Mouse (Mus musculus): ENCODE measurements around the gene Shank2.

Shank2 gene

GRCm38 (mm10) chr7:144299351-144299750, 297.6 kb downstream of the Shank2 start:
- in situ Hi-C loops (cut with MboI; ENCODE audit: unreplicated experiment in 2 of 2) = no loop called here

DNA sequence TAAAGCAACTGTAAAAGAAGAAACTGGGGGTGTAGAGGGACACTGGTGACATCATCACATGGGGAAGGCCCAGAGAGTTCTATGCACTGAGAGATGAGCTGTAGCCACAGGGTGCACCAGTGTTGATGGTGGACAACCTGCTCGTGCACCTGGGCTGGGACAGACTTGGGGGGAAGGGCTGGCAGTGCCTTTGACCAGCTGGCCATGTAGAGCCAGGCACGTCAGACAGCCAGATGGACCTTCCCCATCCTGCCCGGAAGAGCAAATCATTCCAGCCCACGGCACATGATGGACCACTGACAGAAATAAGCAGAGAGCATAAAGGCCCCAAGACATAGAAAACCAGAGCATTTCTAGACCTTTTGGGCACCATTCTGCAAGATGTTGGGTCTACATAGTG, 299.9 kb downstream of the Shank2 start:
- in situ Hi-C loops (cut with MboI; ENCODE audit: unreplicated experiment in 2 of 2) = no loop called here

GRCm38 (mm10) chr7:144302498-144302897, 300.8 kb downstream of the Shank2 start:
- in situ Hi-C loops (cut with MboI; ENCODE audit: unreplicated experiment in 2 of 2) = no loop called here

DNA sequence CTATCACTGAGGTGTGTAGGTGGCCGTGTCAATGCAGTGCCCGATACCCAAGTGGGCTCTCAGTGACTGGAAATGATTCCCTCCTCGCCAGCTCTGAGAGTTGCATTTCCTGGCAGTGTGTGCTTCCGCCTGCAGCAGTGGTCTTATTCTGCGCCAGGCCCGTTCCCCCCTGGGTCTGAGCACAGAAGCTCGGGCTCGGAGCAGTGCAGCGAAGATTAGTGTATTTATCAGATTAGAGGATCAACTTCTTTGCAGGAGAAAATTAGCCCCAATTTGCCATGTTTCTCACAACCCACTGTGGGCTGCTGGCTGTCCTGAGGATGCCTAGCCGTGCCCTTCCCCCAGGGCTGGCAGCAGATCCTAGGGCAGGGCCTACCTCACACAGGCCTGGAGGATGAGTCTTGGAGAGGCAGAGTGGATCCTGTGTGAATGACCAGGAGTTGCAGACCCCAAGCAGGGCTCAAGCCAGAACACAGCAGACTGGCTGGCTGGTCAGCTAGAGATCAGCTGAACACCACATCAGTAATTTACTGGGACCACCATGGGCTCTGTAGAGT, 306.2 kb downstream of the Shank2 start:
- in situ Hi-C loops (cut with MboI; ENCODE audit: unreplicated experiment in 2 of 2) = no loop called here

DNA sequence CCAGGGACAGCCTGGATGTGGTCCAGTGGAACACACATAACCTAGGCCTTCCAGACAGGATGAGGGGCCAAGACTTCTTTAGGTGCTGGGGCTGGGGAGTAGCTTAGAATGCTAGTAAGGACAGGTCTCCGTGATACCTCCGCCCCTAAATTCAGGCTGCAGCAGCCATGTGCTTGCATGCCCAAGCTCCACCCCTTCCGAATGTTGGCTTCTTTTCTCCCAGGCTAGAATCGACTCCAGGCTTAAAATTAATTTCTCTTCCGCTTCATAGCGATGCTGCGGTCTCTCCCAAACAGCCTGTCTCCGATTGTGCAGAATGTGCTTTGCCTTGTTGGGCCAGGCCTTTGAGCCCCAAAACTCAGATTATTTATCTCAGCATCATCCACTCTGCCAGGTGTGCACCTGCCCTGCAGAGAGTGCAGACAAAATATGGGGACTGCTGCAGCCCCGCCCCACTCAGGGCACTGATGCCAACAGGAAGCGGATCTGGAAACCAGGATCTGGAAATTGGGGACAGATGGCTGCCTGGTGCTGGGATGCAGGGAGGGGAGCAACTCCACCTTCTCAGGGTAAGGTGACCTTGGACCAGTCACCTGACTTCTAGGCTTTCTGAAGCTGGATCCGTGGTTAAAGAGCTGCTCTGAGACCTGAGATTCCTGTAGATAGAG, 312.8 kb downstream of the Shank2 start:
- in situ Hi-C loops (cut with MboI; ENCODE audit: unreplicated experiment in 2 of 2) = no loop called here

- in situ Hi-C loops (cut with MboI; ENCODE audit: unreplicated experiment in 2 of 2) = no loop called here
These were observed 314.5 kb downstream of the Shank2 start for GRCm38 (mm10) chr7:144316224-144316623.

GRCm38 (mm10) chr7:144316797-144317196, 315.1 kb downstream of the Shank2 start:
- in situ Hi-C loops (cut with MboI; ENCODE audit: unreplicated experiment in 2 of 2) = no loop called here

DNA sequence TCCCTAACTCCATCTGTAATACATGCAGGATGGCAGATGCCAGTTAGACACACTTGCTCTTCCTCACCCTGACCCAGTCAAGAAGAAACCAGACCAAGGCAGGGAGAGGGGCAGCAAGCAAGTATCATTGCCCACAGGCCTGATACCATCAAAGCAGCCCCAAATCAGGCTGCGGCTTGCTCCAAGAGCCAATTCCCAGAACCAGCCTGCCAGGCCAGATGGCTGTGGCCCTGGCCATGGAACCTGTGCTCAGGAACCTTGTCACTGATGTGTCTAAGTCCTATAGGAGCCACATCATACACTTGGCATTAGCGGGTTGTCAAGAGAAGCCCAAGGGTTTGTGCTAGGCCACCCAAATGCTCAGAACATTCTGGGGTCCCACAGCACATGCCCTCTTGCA, 322.3 kb downstream of the Shank2 start:
- in situ Hi-C loops (cut with MboI; ENCODE audit: unreplicated experiment in 2 of 2) = no loop called here

DNA sequence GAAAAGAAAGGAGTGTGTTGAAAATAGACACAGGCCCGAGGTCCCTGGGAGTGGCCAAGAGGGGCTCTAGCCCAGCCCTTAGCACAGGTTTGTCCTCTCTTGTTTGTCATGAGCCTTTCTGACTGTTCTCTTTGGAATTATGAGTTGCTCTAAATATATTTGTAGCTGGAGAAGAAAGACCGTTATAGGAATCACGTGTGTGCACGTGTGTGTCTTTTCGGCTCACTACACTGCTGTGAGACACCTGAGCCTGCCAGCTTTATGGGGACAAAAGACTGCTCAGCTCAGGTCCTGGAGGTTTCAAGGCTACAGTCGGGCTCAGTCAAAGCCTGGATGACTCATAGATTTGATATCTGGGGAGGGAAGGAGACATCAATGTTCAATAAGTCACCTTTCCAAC, 323.1 kb downstream of the Shank2 start:
- in situ Hi-C loops (cut with MboI; ENCODE audit: unreplicated experiment in 2 of 2) = no loop called here

DNA sequence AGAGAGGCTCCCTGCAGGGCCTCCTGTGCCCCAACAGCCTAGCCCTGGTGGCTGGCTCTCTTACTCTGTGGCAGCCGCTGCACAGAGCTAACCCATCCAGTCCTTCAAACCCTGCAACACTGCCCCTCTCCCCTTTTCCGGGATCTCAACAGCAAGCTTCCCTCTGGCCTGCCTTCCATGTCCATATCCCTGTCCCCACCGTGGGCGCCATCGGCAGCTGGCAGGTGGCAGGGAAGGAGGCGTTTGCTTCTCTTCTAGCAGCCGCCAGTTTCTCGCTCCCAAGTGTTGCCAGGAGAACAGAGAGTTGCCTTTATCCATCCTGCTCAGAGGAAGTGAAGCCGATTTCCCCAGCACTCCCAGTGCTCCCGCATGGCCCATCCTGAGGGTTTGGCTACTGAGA, 323.9 kb downstream of the Shank2 start:
- in situ Hi-C loops (cut with MboI; ENCODE audit: unreplicated experiment in 2 of 2) = no loop called here

GRCm38 (mm10) chr7:144329403-144329890, 327.7 kb downstream of the Shank2 start:
- in situ Hi-C loops (cut with MboI; ENCODE audit: unreplicated experiment in 2 of 2) = no loop called here

DNA sequence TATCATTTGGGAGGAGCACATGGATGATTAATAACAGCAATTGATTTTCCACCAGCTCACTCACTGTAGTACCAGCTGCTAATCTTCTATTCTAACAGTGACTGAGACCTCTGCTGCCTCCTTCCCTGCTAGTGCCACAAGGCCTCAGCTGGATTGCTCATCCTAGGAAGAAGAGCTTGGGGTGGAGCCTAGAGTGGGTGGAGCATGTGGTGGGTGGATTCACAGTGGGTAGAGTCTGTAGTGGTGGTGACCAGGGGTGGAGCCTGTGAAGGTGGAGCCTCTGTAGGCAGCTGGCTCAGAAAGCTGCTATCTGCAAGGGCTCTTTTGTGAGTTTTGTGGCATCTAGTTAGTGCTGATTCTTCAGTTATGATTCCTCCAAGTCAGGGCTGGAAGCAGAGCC, 334.9 kb downstream of the Shank2 start:
- in situ Hi-C loops (cut with MboI; ENCODE audit: unreplicated experiment in 2 of 2) = no loop called here

GRCm38 (mm10) chr7:144338694-144339093, 337.0 kb downstream of the Shank2 start:
- in situ Hi-C loops (cut with MboI; ENCODE audit: unreplicated experiment in 2 of 2) = no loop called here

DNA sequence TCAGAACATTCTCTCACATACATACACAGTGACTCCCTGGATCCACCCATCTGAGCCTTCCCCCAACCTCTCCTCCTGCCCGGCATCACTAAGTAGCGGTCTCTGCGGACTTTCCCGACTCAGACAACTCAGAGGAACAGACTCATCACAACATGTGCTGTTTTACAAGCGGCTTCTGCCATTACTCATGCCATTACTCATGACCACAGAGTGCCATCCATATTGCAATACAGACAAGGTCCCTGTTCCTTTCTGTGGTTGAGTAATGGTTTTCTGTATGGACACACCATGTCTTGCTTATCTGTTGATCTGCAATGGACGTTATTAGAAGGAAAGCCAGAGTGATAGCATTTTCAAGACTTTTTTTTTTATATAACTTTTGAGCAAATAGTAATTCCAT, 338.6 kb downstream of the Shank2 start:
- in situ Hi-C loops (cut with MboI; ENCODE audit: unreplicated experiment in 2 of 2) = no loop called here

DNA sequence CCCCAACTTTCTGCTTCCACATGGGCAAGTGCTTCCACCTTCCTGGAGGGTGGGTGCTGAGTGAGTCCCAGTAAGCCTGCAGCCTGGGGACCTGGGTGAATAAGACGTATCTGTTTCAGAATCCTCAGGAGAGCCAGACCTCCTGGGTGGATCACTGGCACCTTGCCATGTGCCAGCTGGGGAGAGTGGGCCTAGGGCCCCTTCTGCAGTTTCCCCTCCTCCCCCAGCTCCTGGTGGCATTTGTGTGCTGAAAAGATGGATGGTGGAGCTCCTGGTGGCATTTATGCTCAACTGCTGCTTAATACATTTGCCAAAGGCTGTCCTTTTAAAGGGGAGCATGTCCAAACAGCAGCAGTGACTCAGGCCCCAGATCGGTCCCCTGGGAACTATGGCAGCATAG, 364.4 kb downstream of the Shank2 start:
- in situ Hi-C loops (cut with MboI; ENCODE audit: unreplicated experiment in 2 of 2) = no loop called here

GRCm38 (mm10) chr7:144373059-144373458, 371.3 kb downstream of the Shank2 start:
- in situ Hi-C loops (cut with MboI; ENCODE audit: unreplicated experiment in 2 of 2) = no loop called here

DNA sequence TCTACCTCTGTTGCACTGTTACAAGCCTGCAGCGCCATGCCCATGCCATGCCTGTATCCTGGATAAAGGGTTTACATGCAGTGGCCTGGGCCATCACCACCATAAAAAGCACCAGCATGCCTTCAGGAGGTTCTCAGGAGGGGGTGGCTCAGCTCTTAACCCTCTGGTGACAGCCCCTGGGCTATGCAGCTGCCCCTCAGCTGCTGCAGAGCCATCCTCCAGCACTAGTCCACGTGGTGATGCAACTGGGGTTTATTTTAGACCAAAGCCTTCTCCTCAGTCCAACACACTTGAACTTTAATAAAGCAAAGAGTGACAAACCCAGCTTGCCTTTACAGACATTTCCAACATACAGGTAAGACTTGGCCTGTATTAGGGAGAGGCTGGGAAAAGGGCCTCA, 373.8 kb downstream of the Shank2 start:
- in situ Hi-C loops (cut with MboI; ENCODE audit: unreplicated experiment in 2 of 2) = no loop called here

- in situ Hi-C loops (cut with MboI; ENCODE audit: unreplicated experiment in 2 of 2) = no loop called here
These were observed 376.5 kb downstream of the Shank2 start for GRCm38 (mm10) chr7:144378254-144378653.

- in situ Hi-C loops (cut with MboI; ENCODE audit: unreplicated experiment in 2 of 2) = no loop called here
These were observed 377.6 kb downstream of the Shank2 start for GRCm38 (mm10) chr7:144379243-144379884.

GRCm38 (mm10) chr7:144381588-144381987, 379.9 kb downstream of the Shank2 start:
- in situ Hi-C loops (cut with MboI; ENCODE audit: unreplicated experiment in 2 of 2) = no loop called here

DNA sequence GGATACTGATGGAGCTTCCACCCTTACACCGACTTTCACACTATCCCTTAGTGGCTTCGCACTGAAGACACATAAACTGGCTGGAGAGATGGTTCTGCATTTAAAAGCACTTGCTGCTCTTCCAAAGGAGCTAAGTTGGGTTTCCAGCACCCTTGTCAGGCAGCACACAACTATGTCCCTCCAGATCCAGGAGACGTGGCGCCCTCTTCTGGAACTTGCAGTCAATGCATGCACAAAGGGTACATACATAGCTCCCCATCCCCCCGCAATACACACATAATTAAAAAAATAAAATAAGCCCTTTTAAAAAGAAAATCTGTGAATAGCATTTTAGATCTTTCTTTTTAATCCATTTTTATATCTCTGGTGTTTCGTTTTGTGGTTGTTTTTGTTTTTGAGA, 385.8 kb downstream of the Shank2 start:
- in situ Hi-C loops (cut with MboI; ENCODE audit: unreplicated experiment in 2 of 2) = no loop called here

DNA sequence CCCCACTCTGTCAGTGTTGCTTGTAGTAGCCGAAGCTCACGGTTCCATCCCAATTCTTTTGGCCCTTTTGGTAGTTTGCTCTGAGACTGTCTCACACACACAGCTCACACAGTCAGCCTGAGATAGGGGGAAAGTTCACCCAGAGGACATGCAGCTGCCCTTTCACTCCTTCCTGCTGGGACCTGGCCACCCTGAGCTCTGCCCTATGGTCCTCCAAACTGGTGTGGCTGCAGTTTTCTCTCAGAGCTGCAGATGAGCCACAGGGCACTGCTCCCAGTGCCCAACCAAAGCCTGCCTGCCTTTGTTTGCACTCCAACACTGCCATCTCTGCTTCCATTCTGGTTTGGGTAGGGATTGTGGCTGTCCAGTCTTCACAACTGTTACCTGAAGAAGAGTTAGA, 388.0 kb downstream of the Shank2 start:
- in situ Hi-C loops (cut with MboI; ENCODE audit: unreplicated experiment in 2 of 2) = no loop called here

Data from v-Abl transformed pro-B cells (cell line).